In genomic region chr7:49521976-49522375, GRCm38 (mm10) we compare ENCODE assay signal across 9 mouse cellular contexts.
DNase-seq lines count a peak whose midpoint lies in the region; ATAC-seq and TF ChIP-seq lines count a peak whose summit lies in the region.
"Had no signal": no experiment of that assay in that cellular context is flagged by ENCODE, and none has a peak within 500 bp of the region (broad histone marks: within the 10 kb centered on the region; RNA-seq: fewer than 3 reads in every experiment).

No protein-coding gene starts in this region.

- H3K27ac ChIP-seq in hindbrain, embryonic 12.5 days: no peak overlapping the region
- no peak overlapping the region for H3K27ac ChIP-seq in liver, postnatal 0 days (ENCODE audit: low read depth)
- H3K27ac ChIP-seq in stomach, postnatal 0 days (replicated peaks): no peak overlapping the region

- H3K27me3 ChIP-seq in hindbrain, embryonic 12.5 days: peaks cover 15% of the 10 kb centered on the region
- no peaks in the 10 kb centered on the region for H3K27me3 ChIP-seq in liver, postnatal 0 days (ENCODE audit: insufficient read depth, low read length)
- no peaks in the 10 kb centered on the region for H3K27me3 ChIP-seq in stomach, postnatal 0 days (ENCODE audit: control insufficient read depth, insufficient read depth, low read length)

- 0 out of 2 replicates have a peak, but pooled peaks have one; percentile 3 for ATAC-seq in hindbrain, embryonic 12.5 days (ENCODE audit: low FRiP score)
- no peak for ATAC-seq in liver, postnatal 0 days
- ATAC-seq in stomach, postnatal 0 days (ENCODE audit: low FRiP score, low TSS enrichment): no peak

- WGBS in hindbrain, embryonic 12.5 days: 5% methylated on average over 9 of the region's 9 CpGs
- WGBS in liver, postnatal 0 days (ENCODE audit: insufficient replicate concordance): 11% methylated on average over 9 of the region's 9 CpGs
- 7% methylated on average over 9 of the region's 9 CpGs for WGBS in stomach, postnatal 0 days

- DNase-seq in thymus, postnatal 0 days (ENCODE audit: low spot score): peak; percentile 19
- DNase-seq in thymus, postnatal 4 days: no peak
- no peak for DNase-seq in liver, postnatal 0 days
- no peak for DNase-seq in stomach, postnatal 0 days (ENCODE audit: low spot score)
- no peak for DNase-seq in cerebellum, adult 8-10 months
- no peak for DNase-seq in B cell, adult 2 months
- no peak for DNase-seq in left cerebral cortex, adult 18-20 months (ENCODE audit: low spot score in 2 of 2)
- DNase-seq: thymus, postnatal 36 days had no signal

- H3K4me2 ChIP-seq in hindbrain, embryonic 12.5 days (replicated peaks): peak overlapping the region; percentile 52
- H3K4me2 ChIP-seq in liver, postnatal 0 days (ENCODE audit: low read depth, low read length): peak overlapping the region; percentile 67
- peak overlapping the region; percentile 62 for H3K4me2 ChIP-seq in stomach, postnatal 0 days (replicated peaks; ENCODE audit: low read depth)

- H3K4me3 ChIP-seq in hindbrain, embryonic 12.5 days: 0 out of 2 replicates have a peak overlapping the region, but pooled peaks have one; percentile 29
- H3K4me3 ChIP-seq in liver, postnatal 0 days (ENCODE audit: low read depth, low read length): peak overlapping the region; percentile 31; the same call in 1 of the 2 replicates
- peak overlapping the region; percentile 35; the same call in 1 of the 2 replicates for H3K4me3 ChIP-seq in stomach, postnatal 0 days (ENCODE audit: low read depth, low read length)

- TF ChIP-seq EP300 in liver, postnatal 0 days (IDR thresholded peaks at IDR 0.05; ENCODE audit: low read depth): no peak
- TF ChIP-seq EP300 in stomach, postnatal 0 days (optimal IDR thresholded peaks at IDR 0.05): no peak

- TF ChIP-seq CTCF in liver, postnatal 0 days (IDR thresholded peaks at IDR 0.05; ENCODE audit: low read depth): no peak
- no peak for TF ChIP-seq CTCF in stomach, postnatal 0 days (IDR thresholded peaks at IDR 0.05; ENCODE audit: low read depth)

- H3K9me3 ChIP-seq in hindbrain, embryonic 12.5 days (replicated peaks): no peaks in the 10 kb centered on the region
- no peaks in the 10 kb centered on the region for H3K9me3 ChIP-seq in liver, postnatal 0 days (ENCODE audit: low read length)
- H3K9me3 ChIP-seq in stomach, postnatal 0 days (ENCODE audit: control insufficient read depth, low read length): no peaks in the 10 kb centered on the region

- H3K4me1 ChIP-seq in hindbrain, embryonic 12.5 days: peaks cover 39% of the 10 kb centered on the region
- H3K4me1 ChIP-seq in liver, postnatal 0 days (ENCODE audit: insufficient read depth): peaks cover 28% of the 10 kb centered on the region
- peaks cover 5% of the 10 kb centered on the region for H3K4me1 ChIP-seq in stomach, postnatal 0 days (replicated peaks; ENCODE audit: control insufficient read depth, insufficient read depth)

- H3K36me3 ChIP-seq in hindbrain, embryonic 12.5 days: no peaks in the 10 kb centered on the region
- H3K36me3 ChIP-seq in liver, postnatal 0 days (replicated peaks; ENCODE audit: insufficient read depth, low read length): no peaks in the 10 kb centered on the region
- no peaks in the 10 kb centered on the region for H3K36me3 ChIP-seq in stomach, postnatal 0 days (ENCODE audit: control insufficient read depth, insufficient read depth, low read length)

- no peak overlapping the region for H3K9ac ChIP-seq in hindbrain, embryonic 12.5 days
- no peak overlapping the region for H3K9ac ChIP-seq in liver, postnatal 0 days (replicated peaks)
- H3K9ac ChIP-seq in stomach, postnatal 0 days (ENCODE audit: low read length): no peak overlapping the region
